Mouse (Mus musculus) MEL (cell line): Measurements from ENCODE around the gene Ankrd34a.

Source experiments
- CTCF ChIP-seq, 3 experiments: IDR thresholded peaks in 2 of 3; conservative IDR thresholded peaks in 1 of 3; 2 replicates each; pipeline ENCODE4 v1.5.1; 2011 to 2012; ENCODE audit warnings: low read length in 3 of 3, low read depth in 2 of 3, mild to moderate bottlenecking in 2 of 3, improper control_type of control experiment in 1 of 3, inconsistent platforms in 1 of 3, mixed read lengths in 1 of 3, moderate library complexity in 1 of 3; ENCODE audit not compliant: control insufficient read depth in 1 of 3, insufficient read depth in 1 of 3, poor library complexity in 1 of 3, severe bottlenecking in 1 of 3
- MAZ ChIP-seq: IDR thresholded peaks from 2 replicates; pipeline ENCODE4 v1.6.1; 2012; ENCODE audit warnings: low read depth, mild to moderate bottlenecking, inconsistent platforms, low read length, improper control_type of control experiment
- POLR2A ChIP-seq, 2 experiments: IDR thresholded peaks; 2 replicates each; pipeline ENCODE4 v1.6.1; 2011 to 2012; ENCODE audit warnings: low read length in 2 of 2, mild to moderate bottlenecking in 2 of 2, control low read depth in 1 of 2, improper control_type of control experiment in 1 of 2, low read depth in 1 of 2, moderate library complexity in 1 of 2; ENCODE audit not compliant: control insufficient read depth in 1 of 2, insufficient read depth in 1 of 2, poor library complexity in 1 of 2

DNA sequence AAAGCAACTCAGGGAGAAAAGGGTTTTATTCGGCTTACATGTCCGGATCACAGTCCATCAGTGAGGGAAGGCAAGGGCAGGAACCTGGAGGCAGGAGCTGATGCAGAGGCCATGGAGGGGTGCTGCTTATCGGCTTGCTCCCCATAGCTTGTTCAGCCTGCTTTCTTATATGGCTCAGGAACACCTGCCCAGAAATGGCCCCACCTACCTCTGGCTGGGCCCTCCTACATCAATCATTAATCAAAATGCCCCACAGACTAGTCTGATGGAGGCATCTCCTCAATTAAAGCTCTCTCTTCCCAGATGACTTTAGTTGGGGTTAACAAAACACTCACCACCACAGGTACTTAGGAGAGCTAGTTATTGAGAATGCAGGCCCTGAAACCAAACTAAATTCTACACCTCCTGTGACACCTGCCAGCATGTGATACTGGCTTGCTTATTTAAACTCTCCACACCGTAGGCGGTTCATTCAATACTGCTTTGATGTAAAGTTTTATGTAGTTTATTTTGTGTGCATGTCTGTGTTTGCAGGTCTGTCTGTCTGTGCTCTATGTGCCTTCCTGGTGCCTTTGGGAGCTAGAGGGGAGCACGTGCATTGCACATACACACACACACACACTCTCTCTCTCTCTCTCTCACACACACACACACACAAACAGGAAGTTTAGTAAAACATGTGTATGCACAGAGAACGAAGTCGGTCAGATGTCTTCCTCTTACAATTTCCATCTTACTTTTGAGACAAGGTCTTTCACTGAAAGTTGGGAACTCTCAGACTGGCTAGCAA lies 29.6 kb upstream of the Ankrd34a start:
- no peak for TF ChIP-seq CTCF (IDR thresholded peaks at IDR 0.05 in 2 of 3, conservative IDR thresholded peaks at IDR 0.05 in 1 of 3; ENCODE audit: control insufficient read depth in 1 of 3, insufficient read depth in 1 of 3, low read depth in 2 of 3, low read length in 3 of 3, poor library complexity in 1 of 3, severe bottlenecking in 1 of 3)
- TF ChIP-seq POLR2A (IDR thresholded peaks at IDR 0.05; ENCODE audit: control insufficient read depth in 1 of 2, insufficient read depth in 1 of 2, low read depth in 1 of 2, low read length in 2 of 2, poor library complexity in 1 of 2), result no peak
- no peak for TF ChIP-seq MAZ
